ENCODE assay signal across 8 mouse cellular contexts in genomic region chr4:134546814-134547705, GRCm38 (mm10). TPM values are rescaled to one million over a fixed set of nuclear protein-coding genes. Genes with fewer than 3 reads are reported as not detected.
A peak's percentile ranks its signal among the peaks of the same experiment; 100 is the strongest.
DNase-seq lines count a peak whose midpoint lies in the region; ATAC-seq lines count a peak whose summit lies in the region.

No protein-coding gene starts in this region.

- 53% methylated on average over 9 of the region's 9 CpGs for WGBS in kidney, embryonic 15.5 days
- 73% methylated on average over 9 of the region's 9 CpGs for WGBS in midbrain, embryonic 14.5 days

- peak overlapping the region; percentile 32; the same call in 1 of the 2 replicates for H3K27ac ChIP-seq in kidney, embryonic 15.5 days
- H3K27ac ChIP-seq in midbrain, embryonic 14.5 days (replicated peaks; ENCODE audit: low read depth, low read length) = no peak overlapping the region

- ATAC-seq in kidney, embryonic 15.5 days (replicated peaks; ENCODE audit: low FRiP score) = no peak
- ATAC-seq in megakaryocyte, adult 5-6 weeks (ENCODE audit: poor library complexity, severe bottlenecking) = peak; percentile 33
- ATAC-seq in midbrain, embryonic 14.5 days (ENCODE audit: low FRiP score, low TSS enrichment) = no peak

- H3K9ac ChIP-seq in kidney, embryonic 15.5 days = peak overlapping the region; percentile 14; the same call in 1 of the 2 replicates
- no peak overlapping the region for H3K9ac ChIP-seq in midbrain, embryonic 14.5 days (replicated peaks; ENCODE audit: low read length)

- no peak overlapping the region for H3K4me3 ChIP-seq in kidney, embryonic 15.5 days (replicated peaks)
- no peak overlapping the region for H3K4me3 ChIP-seq in midbrain, embryonic 14.5 days (replicated peaks; ENCODE audit: low read depth, low read length)

- H3K36me3 ChIP-seq in kidney, embryonic 15.5 days = peaks cover 71% of the 10 kb centered on the region
- peaks cover 61% of the 10 kb centered on the region for H3K36me3 ChIP-seq in midbrain, embryonic 14.5 days (ENCODE audit: control insufficient read depth, insufficient read depth, low read length)

- DNase-seq in kidney, postnatal 36 days = no peak
- DNase-seq in adrenal gland, postnatal 14 days = peak; percentile 58
- peak; percentile 61 for DNase-seq in cerebellum, postnatal 36 days
- DNase-seq in frontal cortex, postnatal 14 days (ENCODE audit: low spot score in 2 of 2) = no peak
- DNase-seq in kidney, postnatal 10 days = no peak
- no peak for DNase-seq in midbrain, embryonic 14.5 days

- no peaks in the 10 kb centered on the region for H3K27me3 ChIP-seq in kidney, embryonic 15.5 days
- H3K27me3 ChIP-seq in midbrain, embryonic 14.5 days (ENCODE audit: control insufficient read depth, insufficient read depth, low read length) = no peaks in the 10 kb centered on the region

- no peak overlapping the region for H3K4me2 ChIP-seq in kidney, embryonic 15.5 days
- H3K4me2 ChIP-seq in midbrain, embryonic 14.5 days (ENCODE audit: low read length) = no peak overlapping the region

- peaks cover 34% of the 10 kb centered on the region for H3K4me1 ChIP-seq in kidney, embryonic 15.5 days
- no peaks in the 10 kb centered on the region for H3K4me1 ChIP-seq in midbrain, embryonic 14.5 days (ENCODE audit: control insufficient read depth, insufficient read depth, low read length)

- H3K9me3 ChIP-seq in kidney, embryonic 15.5 days (replicated peaks) = peaks cover 6% of the 10 kb centered on the region; the same call in 1 of the 2 replicates
- peaks cover 6% of the 10 kb centered on the region for H3K9me3 ChIP-seq in midbrain, embryonic 14.5 days (ENCODE audit: control insufficient read depth, low read length)

RNA-seq across cellular contexts. Expression of gene Selenon, which starts 4.9 kb away (rescaled TPM):
- polyA plus RNA-seq in kidney, embryonic 15.5 days (2015; fragmentation: Nextera tagmentation; extraction: Ambion mirVana) = 10.2 and 11.6 TPM in 2 replicates
- 30.2 and 32.3 TPM in 2 replicates for total RNA-seq in adrenal gland, postnatal 14 days (2021)
- total RNA-seq in megakaryocyte, adult 5-6 weeks (2015) = 24.9 and 25.4 TPM in 2 replicates
- 6.3 and 8.2 TPM in 2 replicates for total RNA-seq in megakaryocyte, adult 5-6 weeks (2017)
- polyA plus RNA-seq in midbrain, embryonic 14.5 days (2014; fragmentation: Nextera tagmentation; extraction: Ambion mirVana) = 14.2 and 15.9 TPM in 2 replicates

RNA-seq across cellular contexts. Expression of gene Mtfr1l, which starts 11.9 kb away (rescaled TPM):
- polyA plus RNA-seq in kidney, embryonic 15.5 days (2015; fragmentation: Nextera tagmentation; extraction: Ambion mirVana) = 112 and 115 TPM in 2 replicates
- 103 and 113 TPM in 2 replicates for total RNA-seq in adrenal gland, postnatal 14 days (2021)
- total RNA-seq in megakaryocyte, adult 5-6 weeks (2015) = 40.4 and 48.1 TPM in 2 replicates
- 33.6 and 38.3 TPM in 2 replicates for total RNA-seq in megakaryocyte, adult 5-6 weeks (2017)
- polyA plus RNA-seq in midbrain, embryonic 14.5 days (2014; fragmentation: Nextera tagmentation; extraction: Ambion mirVana) = 181 and 185 TPM in 2 replicates

RNA-seq across cellular contexts. Expression of gene Aunip, which starts 36.3 kb away (rescaled TPM):
- 16.7 and 17.8 TPM in 2 replicates for polyA plus RNA-seq in kidney, embryonic 15.5 days (2015; fragmentation: Nextera tagmentation; extraction: Ambion mirVana)
- total RNA-seq in adrenal gland, postnatal 14 days (2021) = 1.8 and 3.0 TPM in 2 replicates
- 3.7 and 3.9 TPM in 2 replicates for total RNA-seq in megakaryocyte, adult 5-6 weeks (2015)
- 12.6 and 17.0 TPM in 2 replicates for total RNA-seq in megakaryocyte, adult 5-6 weeks (2017)
- polyA plus RNA-seq in midbrain, embryonic 14.5 days (2014; fragmentation: Nextera tagmentation; extraction: Ambion mirVana) = 0.78 and 1.6 TPM in 2 replicates

RNA-seq across cellular contexts. Expression of gene Paqr7, which starts 50.6 kb away (rescaled TPM):
- polyA plus RNA-seq in kidney, embryonic 15.5 days (2015; fragmentation: Nextera tagmentation; extraction: Ambion mirVana) = 3.2 and 3.5 TPM in 2 replicates
- total RNA-seq in adrenal gland, postnatal 14 days (2021) = 25.9 and 32.2 TPM in 2 replicates
- total RNA-seq in megakaryocyte, adult 5-6 weeks (2015) = 10.7 and 11.7 TPM in 2 replicates
- 17.0 and 17.6 TPM in 2 replicates for total RNA-seq in megakaryocyte, adult 5-6 weeks (2017)
- 6.6 and 14.3 TPM in 2 replicates for polyA plus RNA-seq in midbrain, embryonic 14.5 days (2014; fragmentation: Nextera tagmentation; extraction: Ambion mirVana)

Comparison
In these comparisons a context has a peak if more than half of its experiments do, and no peak if none do; other contexts are left out.
1. DNase-seq: peak in adrenal gland, postnatal 14 days (single experiment) and cerebellum, postnatal 36 days (2 of 2); none in kidney, postnatal 36 days (0 of 2), frontal cortex, postnatal 14 days (0 of 2), kidney, postnatal 10 days (single experiment) and midbrain, embryonic 14.5 days (single experiment).